Mouse (Mus musculus): ENCODE results near the gene Ripor3. TPM values are rescaled to one million over a fixed set of nuclear protein-coding genes. Genes with fewer than 3 reads are reported as not detected.

The Ripor3 gene
- total and polyA plus RNA-seq, 3 experiments: 0.17 TPM; not detected in 2

DNA sequence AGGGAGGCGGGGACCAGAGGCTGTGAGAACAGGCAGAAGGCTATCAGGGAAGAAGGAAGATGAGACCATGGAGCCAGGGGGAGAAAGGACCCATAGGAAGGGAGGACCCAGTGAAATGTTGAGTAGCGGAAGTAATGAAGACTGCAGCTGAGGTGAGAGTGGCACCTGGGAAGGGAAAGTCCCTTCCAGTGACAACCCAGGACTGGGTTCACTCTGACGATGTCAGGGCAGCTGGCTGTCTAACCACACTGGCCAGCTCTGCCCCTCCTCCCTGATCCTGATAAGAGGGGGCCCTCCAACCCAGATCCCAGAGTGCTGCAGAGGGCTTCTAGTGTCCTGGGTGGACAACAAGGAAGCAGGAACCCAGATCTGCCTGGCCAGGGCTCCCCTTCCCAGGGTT is 12.9 kb downstream of the Ripor3 start:
- Histone ChIP-seq H3K79me2 (replicated peaks; ENCODE audit: control insufficient read depth, extremely low read depth, insufficient read depth, poor library complexity, severe bottlenecking) (no peaks in the 10 kb centered on the region), H3K36me3 (replicated peaks in 1 of 2; ENCODE audit: control insufficient read depth in 1 of 2, insufficient read depth in 1 of 2, low read length in 1 of 2) (no peaks in the 10 kb centered on the region), H3K27ac (ENCODE audit: insufficient read depth, low read depth) (no peak overlapping the region), H3K9ac (ENCODE audit: insufficient read depth, low read depth) (no peak overlapping the region), H3K4me2 (ENCODE audit: insufficient read depth, low read depth, poor library complexity, severe bottlenecking) (no peak overlapping the region; the same call in 1 of the 2 replicates), H3K9me3 (replicated peaks; ENCODE audit: low read length) (peaks cover 17% of the 10 kb centered on the region), H3K4me1 (ENCODE audit: control insufficient read depth in 1 of 2, insufficient read depth in 2 of 2) (peaks cover 19 to 32% of the 10 kb centered on the region in 2 experiments), H3K27me3 (replicated peaks) (peaks cover 69% of the 10 kb centered on the region), H3K4me3 (replicated peaks in 1 of 3; ENCODE audit: low read depth in 2 of 3, low read length in 2 of 3, poor library complexity in 1 of 3) (no peak overlapping the region)
- TF ChIP-seq ZC3H11A (IDR thresholded peaks at IDR 0.05; ENCODE audit: low read depth, low read length): no peak
- no peak for TF ChIP-seq MAX (IDR thresholded peaks at IDR 0.05; ENCODE audit: low read length)
- TF ChIP-seq CTCF (conservative IDR thresholded peaks at IDR 0.05 in 1 of 2, IDR thresholded peaks at IDR 0.05 in 1 of 2; ENCODE audit: low read depth in 2 of 2, low read length in 2 of 2): no peak
- no peak for TF ChIP-seq ZKSCAN1 (IDR thresholded peaks at IDR 0.05; ENCODE audit: borderline replicate concordance, low read depth, low read length)
- TF ChIP-seq SMC3 (IDR thresholded peaks at IDR 0.05; ENCODE audit: low read depth, low read length): no peak
- no peak for TF ChIP-seq E2F4 (IDR thresholded peaks at IDR 0.05; ENCODE audit: insufficient replicate concordance, low read depth, low read length)
- no peak for TF ChIP-seq KAT2A (IDR thresholded peaks at IDR 0.05; ENCODE audit: insufficient replicate concordance, low read length)
- no peak for TF ChIP-seq RAD21 (IDR thresholded peaks at IDR 0.05; ENCODE audit: low read depth, low read length)
- TF ChIP-seq CHD1 (IDR thresholded peaks at IDR 0.05; ENCODE audit: low read depth, low read length): no peak
- TF ChIP-seq USF1 (IDR thresholded peaks at IDR 0.05; ENCODE audit: low read depth, low read length): no peak
- peak; percentile 63 for TF ChIP-seq ETS1 (conservative IDR thresholded peaks at IDR 0.05; ENCODE audit: low read depth, low read length)
- TF ChIP-seq POLR2AphosphoS2 (IDR thresholded peaks at IDR 0.05; ENCODE audit: low read depth, low read length): no peak
- peak; percentile 51 for TF ChIP-seq BHLHE40 (IDR thresholded peaks at IDR 0.05; ENCODE audit: low read depth, low read length)
- peak; percentile 48; the same call in 1 of the 2 replicates for TF ChIP-seq EP300 (IDR thresholded peaks at IDR 0.05; ENCODE audit: low read length)
- TF ChIP-seq JUN (IDR thresholded peaks at IDR 0.05; ENCODE audit: insufficient read depth, low read depth, low read length): no peak
- TF ChIP-seq UBTF (IDR thresholded peaks at IDR 0.05; ENCODE audit: low read depth, low read length): no peak
- TF ChIP-seq IRF4 (IDR thresholded peaks at IDR 0.05; ENCODE audit: low read depth, low read length): no peak; the same call in 1 of the 2 replicates
- no peak for TF ChIP-seq NELFE (IDR thresholded peaks at IDR 0.05; ENCODE audit: low read depth, low read length)
- peak; percentile 68; the same call in 1 of the 2 replicates for TF ChIP-seq MXI1 (IDR thresholded peaks at IDR 0.05; ENCODE audit: low read depth, low read length)
- TF ChIP-seq MEF2A (IDR thresholded peaks at IDR 0.05; ENCODE audit: borderline replicate concordance, low read depth, low read length): 0 out of 2 replicates have a peak, but pooled peaks have one; percentile 25
- no peak for TF ChIP-seq ZMIZ1 (IDR thresholded peaks at IDR 0.05; ENCODE audit: low read depth, low read length)
- no peak for TF ChIP-seq POLR2A (IDR thresholded peaks at IDR 0.05; ENCODE audit: low read depth, low read length)
- TF ChIP-seq MAFK (IDR thresholded peaks at IDR 0.05; ENCODE audit: insufficient replicate concordance, low read length): no peak
- TF ChIP-seq MYC (IDR thresholded peaks at IDR 0.05; ENCODE audit: low read depth, low read length): no peak
- no peak for TF ChIP-seq NRF1 (IDR thresholded peaks at IDR 0.05; ENCODE audit: low read depth, low read length)
- TF ChIP-seq HCFC1 (IDR thresholded peaks at IDR 0.05; ENCODE audit: low read depth, low read length): no peak
- no peak for TF ChIP-seq GABPA (IDR thresholded peaks at IDR 0.05; ENCODE audit: insufficient replicate concordance, low read depth, low read length)
- no peak for TF ChIP-seq TBP (conservative IDR thresholded peaks at IDR 0.05; ENCODE audit: low read depth, low read length)
- TF ChIP-seq USF2 (conservative IDR thresholded peaks at IDR 0.05; ENCODE audit: low read depth, low read length): no peak
- TF ChIP-seq ZNF384 (IDR thresholded peaks at IDR 0.05; ENCODE audit: low read depth, low read length): no peak
- TF ChIP-seq RCOR1 (conservative IDR thresholded peaks at IDR 0.05; ENCODE audit: low read depth, low read length): 0 out of 2 replicates have a peak, but pooled peaks have one; percentile 17
- TF ChIP-seq TCF12 (IDR thresholded peaks at IDR 0.05; ENCODE audit: low read depth, low read length): peak; percentile 73
- no peak for TF ChIP-seq PAX5 (IDR thresholded peaks at IDR 0.05; ENCODE audit: low read length)
- no peak for TF ChIP-seq JUND (conservative IDR thresholded peaks at IDR 0.05; ENCODE audit: low read depth, low read length)
- peak; percentile 53; the same call in 1 of the 2 replicates for TF ChIP-seq ELF1 (IDR thresholded peaks at IDR 0.05; ENCODE audit: low read depth, low read length)
- TF ChIP-seq SIN3A (IDR thresholded peaks at IDR 0.05; ENCODE audit: low read length): 0 out of 2 replicates have a peak, but pooled peaks have one; percentile 39
- no peak for TF ChIP-seq MAZ (IDR thresholded peaks at IDR 0.05; ENCODE audit: low read depth, low read length)
- TF ChIP-seq CHD2 (IDR thresholded peaks at IDR 0.05; ENCODE audit: low read length): 0 out of 2 replicates have a peak, but pooled peaks have one; percentile 36
- DNase-seq (ENCODE audit: extremely low read depth): peak; percentile 54
- dilution Hi-C loops (cut with MboI; ENCODE audit: extremely low pct_ligation_motif_present, extremely low pct_unique_long_range_greater_than_20kb, low sequenced_read_pairs) (no loop called here), in situ Hi-C loops (cut with MboI; ENCODE audit: low pct_ligation_motif_present, low pct_unique_long_range_greater_than_20kb, low sequenced_read_pairs) (no loop called here)

All from CH12.LX (cell line).